Mouse (Mus musculus) CD4-positive naive resting alpha-beta T cell, adult 57 days (primary cell): ENCODE data around the gene Naaa. TPM values are rescaled to one million over a fixed set of nuclear protein-coding genes. Genes with fewer than 3 reads are reported as not detected.

ENCODE experiments used
- total RNA-seq: library from RNA; stranded (reverse); gene quantifications from one replicate; pipeline ENCODE4 v1.2.4, GENCODE M21; 2023

The Naaa gene
- total RNA-seq, result 8.0 TPM

DNA sequence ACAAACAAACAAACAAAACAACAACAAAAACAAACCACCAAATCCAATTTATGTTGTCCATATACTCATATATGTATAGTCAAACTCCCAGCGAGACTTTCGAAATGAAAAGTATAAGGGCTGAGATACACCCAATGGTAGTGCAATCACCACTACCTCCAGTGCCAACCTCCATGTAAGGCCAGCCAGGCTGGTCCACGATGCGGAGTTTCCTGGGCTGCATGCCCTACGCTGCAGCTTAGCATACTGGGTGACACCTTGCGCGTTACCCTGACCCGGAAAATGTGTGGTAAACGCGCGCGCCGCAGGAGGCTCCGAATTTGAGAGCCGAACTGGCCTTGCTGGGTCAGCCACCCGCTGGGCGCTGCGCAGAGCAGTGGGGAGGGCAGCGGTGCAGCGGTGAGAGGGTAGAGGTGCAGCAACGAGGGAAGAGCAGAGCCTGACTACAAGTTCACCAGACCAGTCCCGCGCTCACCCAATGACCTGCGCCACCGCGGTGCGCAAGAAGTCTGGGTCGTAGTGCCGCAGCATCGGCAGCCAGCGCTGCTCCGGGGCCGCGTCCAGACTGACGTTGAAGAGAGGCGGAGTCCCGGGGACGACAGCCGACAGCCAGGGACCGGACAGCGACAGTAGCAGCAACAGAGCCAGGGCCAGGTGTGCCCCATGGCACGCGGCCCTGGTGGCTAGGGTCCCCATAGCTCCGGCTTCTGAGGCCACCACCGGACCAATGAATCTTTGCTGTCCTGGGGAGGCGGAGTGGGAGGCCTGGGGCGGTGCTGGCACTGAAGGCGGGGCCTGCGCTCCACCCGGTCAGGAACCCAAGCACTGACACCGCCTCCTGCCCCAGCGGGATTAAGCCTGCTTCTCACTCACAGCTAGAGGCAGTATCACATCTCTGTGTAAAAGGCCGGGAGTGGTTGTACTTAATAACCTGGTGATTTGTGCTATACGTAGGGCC lies at the start of gene Naaa:
Gene Naaa (minus strand): TSS at position 734 of the 958 bp plus-strand sequence.

DNA sequence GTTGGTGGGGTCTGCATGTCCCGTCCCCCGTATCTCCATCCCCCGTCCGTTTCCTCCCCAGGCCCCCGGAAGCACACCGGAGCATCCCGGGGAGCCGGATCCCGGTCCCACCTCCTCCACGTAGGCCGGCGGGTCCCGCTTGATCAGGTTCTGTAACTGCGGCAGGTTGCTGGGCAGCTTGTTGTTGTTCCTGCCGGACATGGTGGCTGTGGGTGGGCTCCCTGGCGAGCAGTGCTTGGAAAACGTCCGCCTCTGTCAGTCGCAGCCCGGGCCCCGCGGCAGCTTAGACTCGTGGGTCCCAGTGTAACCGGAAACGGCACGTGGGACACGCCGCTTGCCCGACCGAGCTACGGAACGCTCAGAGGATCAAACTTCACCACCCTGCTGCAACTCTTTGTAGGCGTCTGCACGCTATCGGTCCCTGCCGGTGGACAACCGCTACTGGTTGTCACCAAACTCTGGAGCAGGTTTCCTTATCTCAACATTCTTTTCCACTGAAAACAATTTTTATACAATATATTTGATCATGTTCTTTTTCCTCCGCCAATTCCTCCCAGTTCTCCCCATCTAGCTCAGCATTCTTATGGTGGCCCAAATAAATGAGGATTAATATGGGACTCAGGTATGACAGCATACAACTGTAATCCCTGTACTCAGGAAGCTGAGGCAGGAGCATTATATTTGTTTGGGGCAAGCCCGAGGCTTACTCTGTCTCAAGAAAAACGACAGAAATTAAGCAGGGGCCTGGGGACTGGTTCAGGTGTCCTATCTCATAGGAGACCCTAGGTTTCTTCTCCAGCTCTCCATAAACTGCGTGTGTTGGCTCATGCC lies 31.9 kb upstream of the Naaa start, which contains the start of gene Sdad1:
Gene Sdad1 (minus strand): TSS at position 799 of the 831 bp plus-strand sequence.

GRCm38 (mm10) chr5:92256218-92256617 lies 21.8 kb downstream of the Naaa start, which contains the start of gene Ppef2:
Ppef2 (minus strand) TSS chr5:92256278.

GRCm38 (mm10) chr5:92215308-92215707 lies 62.7 kb downstream of the Naaa start, which contains the start of gene U90926:
U90926 (minus strand) TSS chr5:92215408.

Other genes with a start within 250 kb of the Naaa start
- gene Cdkl2, start 234.3 kb downstream of the Naaa start, total RNA-seq, result 2.5 TPM
- 129 TPM for gene G3bp2, start 194.5 kb downstream of the Naaa start, total RNA-seq
- gene Uso1, start 140.2 kb downstream of the Naaa start, total RNA-seq, result 57.0 TPM
- gene U90926, start 62.8 kb downstream of the Naaa start, total RNA-seq, result not detected
- 0.65 TPM for gene Ppef2, start 21.9 kb downstream of the Naaa start, total RNA-seq
- gene Sdad1, start 32.3 kb upstream of the Naaa start, total RNA-seq, result 64.2 TPM
- gene Cxcl9, start 49.9 kb upstream of the Naaa start, total RNA-seq, result not detected
- 0.89 TPM for gene Art3, start 53.7 kb upstream of the Naaa start, total RNA-seq
- 1.6 TPM for gene Cxcl10, start 70.7 kb upstream of the Naaa start, total RNA-seq
- 53.3 TPM for gene Nup54, start 157.0 kb upstream of the Naaa start, total RNA-seq
- 44.4 TPM for gene Scarb2, start 228.7 kb upstream of the Naaa start, total RNA-seq